Mouse (Mus musculus) right cerebral cortex, adult 18-20 months (tissue): ENCODE measurements around the gene Olfr1394.
"Not testable (repeated sequence)": the region's sequence is repeated elsewhere in the genome, so short reads cannot be mapped to it uniquely, and the experiment has no call there.

ENCODE experiments used
- DNase-seq: peaks from one replicate; pipeline ENCODE4 v3.0.0; 2022; ENCODE audit warnings: mixed read lengths

Olfr1394 gene

DNA sequence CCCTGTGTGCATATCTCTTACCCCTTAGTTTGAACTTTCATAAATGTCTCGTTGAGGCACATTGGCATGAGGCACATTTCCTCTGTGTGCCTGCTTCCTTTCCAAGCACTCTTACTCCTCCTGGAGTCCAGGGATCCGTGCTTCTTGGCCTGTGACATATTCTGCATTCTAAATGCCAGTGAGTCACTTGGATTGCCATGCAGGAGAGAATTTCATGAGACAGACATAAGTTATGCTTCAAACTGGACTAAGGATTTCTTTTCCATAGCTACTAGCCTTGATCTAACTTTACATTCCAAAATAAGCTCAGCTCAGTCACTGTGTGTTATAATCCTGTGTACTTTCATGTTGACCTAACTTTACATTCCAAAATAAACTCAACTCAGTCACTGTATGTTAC lies 36.9 kb downstream of the Olfr1394 start:
- DNase-seq: no peak

- DNase-seq: not testable (repeated sequence)
These were observed 40.6 kb downstream of the Olfr1394 start for GRCm38 (mm10) chr11:49194771-49195170.

DNA sequence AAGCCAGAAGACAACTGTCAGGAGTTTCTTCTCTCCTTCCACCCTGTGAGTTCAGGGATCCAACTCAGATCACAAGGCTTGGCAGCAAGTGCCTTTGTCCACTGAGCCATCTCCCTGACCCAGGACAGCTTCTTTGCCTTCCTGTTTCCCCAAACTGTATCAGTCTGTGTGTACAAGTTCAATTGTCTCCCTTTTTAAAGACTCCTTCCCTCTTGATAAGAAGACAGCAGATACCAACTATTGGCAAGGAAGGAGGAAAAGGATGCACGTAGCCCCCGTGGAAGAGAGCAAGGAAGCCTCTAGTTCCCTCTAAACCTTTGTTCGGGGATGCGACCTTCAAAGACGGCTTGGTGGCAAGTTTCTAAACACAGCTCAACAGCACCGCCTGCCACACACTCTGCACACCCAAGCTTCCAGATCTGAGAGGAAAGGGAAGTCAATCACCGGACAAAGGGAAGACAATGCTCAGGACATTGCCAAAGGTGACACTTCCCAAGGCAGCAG lies 41.7 kb downstream of the Olfr1394 start:
- no peak for DNase-seq

GRCm38 (mm10) chr11:49200666-49201065 lies 46.5 kb downstream of the Olfr1394 start:
- DNase-seq: no peak

DNA sequence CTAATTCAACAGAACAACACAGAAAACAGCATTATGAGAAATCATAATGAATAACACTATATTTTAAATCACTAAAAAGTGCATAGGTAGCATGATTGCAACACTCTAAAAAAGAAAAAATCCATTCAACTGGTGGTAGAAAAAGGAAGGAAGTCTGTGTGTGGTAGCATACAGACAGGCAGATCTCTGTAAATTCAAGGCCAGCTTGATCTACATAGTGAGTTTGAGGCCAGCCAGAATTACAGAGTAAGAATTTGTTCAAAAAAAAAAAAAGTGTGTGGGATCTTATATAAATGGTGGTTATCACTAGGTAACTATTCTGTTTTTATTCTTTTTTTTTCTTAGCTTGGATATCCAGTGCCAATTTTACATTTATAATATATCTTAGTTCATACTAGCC lies 47.0 kb downstream of the Olfr1394 start:
- DNase-seq: no peak

DNA sequence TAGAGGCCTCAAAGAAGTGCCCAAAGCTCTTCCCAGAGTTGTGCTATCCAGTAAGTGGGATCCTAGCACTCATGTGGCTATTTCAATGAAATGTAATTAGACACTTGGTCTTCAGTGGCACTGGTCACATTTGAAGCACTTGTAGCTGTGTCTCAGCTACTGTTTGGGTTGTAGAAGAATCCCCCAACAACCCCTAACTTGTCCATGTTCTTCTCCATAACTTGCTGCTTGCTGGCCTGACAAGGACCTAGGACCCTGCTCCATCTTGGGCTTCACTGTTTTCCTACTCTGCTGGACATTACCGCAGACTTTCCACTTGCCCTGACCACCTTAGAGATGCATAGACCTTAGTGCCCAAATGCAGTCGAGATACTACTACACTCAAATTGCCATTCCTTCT lies 47.9 kb downstream of the Olfr1394 start:
- DNase-seq: no peak

- DNase-seq: no peak
These were observed 48.4 kb downstream of the Olfr1394 start for GRCm38 (mm10) chr11:49202523-49203061.

DNA sequence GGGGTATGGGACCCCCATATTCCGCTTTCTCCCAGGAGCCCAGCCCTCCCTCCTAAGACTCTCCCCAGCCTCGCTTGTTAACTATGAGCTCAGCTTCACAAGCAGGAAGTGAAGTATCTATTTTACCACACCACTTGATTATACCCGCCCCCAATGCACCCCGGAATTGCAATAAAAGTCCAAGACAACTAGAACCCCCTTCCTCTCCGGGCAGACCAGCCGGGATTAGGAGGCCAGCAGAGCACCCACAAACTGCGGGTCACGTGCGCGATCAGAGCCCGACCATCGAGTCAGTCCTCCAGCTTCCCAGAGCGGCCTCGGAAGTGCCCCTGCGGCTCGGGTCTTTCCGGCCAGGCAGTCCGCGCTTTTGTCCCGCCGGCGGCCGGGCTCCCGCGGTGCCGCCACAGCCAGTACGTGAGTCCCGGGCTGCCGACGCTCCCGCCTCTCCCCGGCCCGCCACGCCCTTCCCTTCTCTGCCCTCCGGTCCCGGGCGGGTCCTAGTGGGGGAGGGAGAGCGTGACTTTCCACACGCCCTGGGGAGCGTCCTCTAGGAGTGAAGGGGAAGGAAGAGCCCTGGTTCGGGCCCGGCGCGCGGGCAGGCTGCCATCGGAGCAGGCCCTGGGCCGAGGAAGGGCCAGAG lies 49.1 kb downstream of the Olfr1394 start, which contains the start of gene Zfp62:
TSS of gene Zfp62 (plus strand) at position 164 of the 640 bp plus-strand sequence.
- peak; percentile 94 for DNase-seq

DNA sequence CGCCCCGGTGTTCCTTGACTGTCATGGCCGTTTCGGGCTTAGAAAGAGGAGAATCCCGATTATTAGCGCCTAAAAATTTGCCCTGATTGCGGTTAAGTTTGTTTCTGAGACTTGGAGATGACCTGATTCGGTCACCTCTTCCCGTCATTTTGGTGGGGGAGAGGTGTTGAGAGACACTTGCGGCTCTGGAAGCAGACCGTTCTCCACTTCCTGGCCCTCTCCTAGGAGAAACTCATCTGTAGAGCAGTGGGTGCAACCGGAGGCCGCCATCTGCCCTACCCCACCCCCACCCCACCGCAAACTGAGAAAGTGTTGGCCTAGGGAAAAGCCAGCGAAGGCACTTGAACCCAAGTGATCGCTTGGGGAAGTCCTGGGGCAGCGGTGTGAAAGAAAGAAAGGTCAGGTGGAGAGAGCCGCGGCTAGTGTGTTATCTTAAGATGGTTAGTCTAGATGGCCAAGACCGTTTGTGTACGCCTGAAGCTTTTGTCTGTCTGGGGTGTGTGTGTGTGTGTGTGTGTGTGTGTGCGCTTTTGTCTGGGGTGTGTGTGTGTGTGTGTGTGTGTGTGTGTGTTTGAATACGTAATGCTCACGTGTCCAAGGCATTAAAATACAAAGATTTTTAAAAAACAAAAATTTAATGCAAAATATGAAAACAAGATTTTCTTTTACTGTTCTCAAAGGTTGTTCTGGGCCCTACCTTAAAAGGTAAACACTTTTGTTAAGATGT lies 49.8 kb downstream of the Olfr1394 start:
- DNase-seq: no peak

- no peak for DNase-seq
These were observed 51.0 kb downstream of the Olfr1394 start for GRCm38 (mm10) chr11:49205080-49205590.

DNA sequence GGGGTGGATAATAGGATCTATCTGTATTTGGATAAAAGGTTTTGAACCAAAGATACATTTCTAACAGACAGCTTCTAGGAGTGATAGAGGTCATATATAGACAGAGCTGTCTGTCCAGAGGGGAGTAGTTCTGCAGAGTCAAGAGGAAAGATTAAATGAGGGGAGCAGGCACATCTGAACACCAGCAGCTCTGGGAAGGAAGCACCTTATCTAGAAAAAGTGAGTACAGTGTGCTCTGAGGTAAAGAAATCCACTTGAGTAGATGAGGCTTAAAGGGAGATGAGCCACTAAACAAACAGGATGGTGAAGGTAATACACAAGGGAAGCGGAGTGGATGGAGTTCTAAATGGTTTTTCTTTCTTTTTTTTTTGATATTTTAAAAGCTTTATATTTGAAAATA lies 53.3 kb downstream of the Olfr1394 start:
- no peak for DNase-seq
